Mouse (Mus musculus): ENCODE results near the gene Rin1.
A peak's percentile ranks its signal among the peaks of the same experiment; 100 is the strongest.
"Not testable (repeated sequence)": the region's sequence is repeated elsewhere in the genome, so short reads cannot be mapped to it uniquely, and the experiment has no call there.

Rin1 gene

DNA sequence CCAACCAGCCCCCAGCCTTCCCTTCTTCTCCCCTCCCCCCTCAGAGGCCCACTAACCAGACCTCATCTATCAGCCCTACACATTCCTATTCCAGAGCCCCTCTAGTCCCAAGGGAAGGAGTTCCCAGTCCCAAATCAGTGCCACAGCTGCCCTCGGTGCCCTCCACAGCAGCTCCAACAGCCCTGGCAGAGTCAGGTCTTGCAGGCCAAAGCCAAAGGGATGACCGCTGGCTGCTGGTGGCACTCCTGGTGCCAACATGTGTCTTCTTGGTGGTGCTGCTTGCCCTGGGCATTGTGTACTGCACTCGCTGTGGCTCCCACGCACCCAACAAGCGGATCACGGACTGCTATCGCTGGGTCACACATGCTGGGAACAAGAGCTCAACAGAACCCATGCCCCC is 19.7 kb downstream of the Rin1 start:
- DNase-seq, result no peak

- DNase-seq, result no peak
Observed at GRCm38 (mm10) chr19:5071077-5071476, 20.8 kb downstream of the Rin1 start.

GRCm38 (mm10) chr19:5071545-5072369 is 21.5 kb downstream of the Rin1 start:
- peak; percentile 65 for DNase-seq

GRCm38 (mm10) chr19:5072389-5073019 is 22.2 kb downstream of the Rin1 start:
- DNase-seq, result peak; percentile 41

GRCm38 (mm10) chr19:5073028-5073427 is 22.7 kb downstream of the Rin1 start:
- DNase-seq, result peak; percentile 64

- DNase-seq, result no peak
Observed at GRCm38 (mm10) chr19:5073518-5073917, 23.2 kb downstream of the Rin1 start.

- no peak for DNase-seq
Observed at GRCm38 (mm10) chr19:5079279-5079678, 29.0 kb downstream of the Rin1 start.

GRCm38 (mm10) chr19:5082005-5082404 is 31.7 kb downstream of the Rin1 start:
- no peak for DNase-seq

DNA sequence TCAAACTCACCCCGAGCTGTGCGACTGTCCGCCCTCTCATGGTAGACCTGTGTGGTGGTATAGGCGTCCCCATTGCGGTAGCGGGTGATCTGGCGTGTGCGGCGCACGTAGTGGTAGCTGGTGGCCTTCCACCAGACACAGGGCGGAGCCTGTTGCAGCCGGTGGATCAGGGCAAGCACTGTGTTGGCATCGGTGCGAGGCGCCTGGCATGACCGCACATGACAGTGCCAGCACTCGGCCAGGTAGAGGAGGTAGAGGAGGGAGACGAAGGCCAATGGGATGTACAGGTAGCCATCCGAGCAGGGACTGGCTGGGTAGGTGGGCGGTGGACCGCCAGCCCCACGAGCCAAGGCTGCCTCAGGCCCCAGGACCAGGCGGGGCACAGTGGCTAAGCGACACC is 32.3 kb downstream of the Rin1 start:
- peak; percentile 65 for DNase-seq

GRCm38 (mm10) chr19:5083961-5084833 is 33.9 kb downstream of the Rin1 start:
- peak; percentile 73 for DNase-seq

DNA sequence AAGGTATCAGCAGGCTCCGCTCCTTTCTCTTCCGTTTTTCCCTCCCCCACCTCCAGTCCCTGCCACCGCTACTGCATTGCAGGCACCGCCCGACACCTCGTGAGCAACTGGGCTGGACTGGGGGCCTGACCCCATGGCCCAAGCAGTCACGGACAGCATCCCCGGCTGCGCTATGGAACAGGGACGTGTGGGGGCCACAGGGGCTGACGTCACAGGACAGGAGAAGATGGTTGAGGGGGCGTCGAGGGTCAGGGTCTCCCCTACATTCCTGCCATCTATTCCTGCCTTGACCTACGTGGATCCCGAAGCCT is 34.5 kb downstream of the Rin1 start:
- DNase-seq, result no peak

DNA sequence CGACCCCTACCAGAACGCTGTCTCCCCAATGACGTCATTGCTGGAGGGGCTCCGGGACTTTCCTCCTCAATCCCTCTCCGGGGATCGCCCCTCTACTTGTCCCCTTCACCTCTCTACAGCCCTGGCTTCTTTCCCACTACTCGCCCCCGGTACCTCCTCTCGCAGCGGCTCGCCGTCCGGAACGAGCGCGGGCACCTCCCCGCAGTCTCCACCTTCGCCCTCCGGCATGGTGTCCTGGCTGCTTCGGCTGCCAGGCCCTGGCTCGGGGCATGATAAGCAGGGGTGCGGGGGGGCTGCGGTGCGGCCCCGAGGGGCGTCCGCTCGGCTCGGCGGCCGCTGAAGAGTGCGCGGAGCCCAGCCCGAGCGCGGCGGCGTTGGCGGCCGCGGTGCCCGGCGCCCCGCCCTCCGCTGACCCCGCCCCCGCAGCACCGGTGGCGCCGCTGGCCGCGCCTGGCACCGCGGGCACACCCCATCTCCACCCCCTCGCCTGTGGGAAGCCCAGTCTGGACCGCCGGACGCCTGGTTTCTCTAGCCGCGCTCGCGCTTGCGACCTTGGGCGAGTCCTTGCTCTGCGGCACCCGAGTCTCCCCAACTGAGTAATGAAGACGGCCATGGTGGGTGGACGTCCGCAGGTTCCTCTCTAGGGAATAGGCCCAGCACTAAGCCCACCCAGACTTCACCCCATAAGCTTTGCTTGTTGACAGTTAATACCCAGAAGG is 35.0 kb downstream of the Rin1 start, which contains the start of gene Tmem151a:
Gene Tmem151a (minus strand): TSS at position 387 of the 719 bp plus-strand sequence.
- peak; percentile 74 for DNase-seq

- not testable (repeated sequence) for DNase-seq
Observed at GRCm38 (mm10) chr19:5086533-5086932, 36.3 kb downstream of the Rin1 start.

DNA sequence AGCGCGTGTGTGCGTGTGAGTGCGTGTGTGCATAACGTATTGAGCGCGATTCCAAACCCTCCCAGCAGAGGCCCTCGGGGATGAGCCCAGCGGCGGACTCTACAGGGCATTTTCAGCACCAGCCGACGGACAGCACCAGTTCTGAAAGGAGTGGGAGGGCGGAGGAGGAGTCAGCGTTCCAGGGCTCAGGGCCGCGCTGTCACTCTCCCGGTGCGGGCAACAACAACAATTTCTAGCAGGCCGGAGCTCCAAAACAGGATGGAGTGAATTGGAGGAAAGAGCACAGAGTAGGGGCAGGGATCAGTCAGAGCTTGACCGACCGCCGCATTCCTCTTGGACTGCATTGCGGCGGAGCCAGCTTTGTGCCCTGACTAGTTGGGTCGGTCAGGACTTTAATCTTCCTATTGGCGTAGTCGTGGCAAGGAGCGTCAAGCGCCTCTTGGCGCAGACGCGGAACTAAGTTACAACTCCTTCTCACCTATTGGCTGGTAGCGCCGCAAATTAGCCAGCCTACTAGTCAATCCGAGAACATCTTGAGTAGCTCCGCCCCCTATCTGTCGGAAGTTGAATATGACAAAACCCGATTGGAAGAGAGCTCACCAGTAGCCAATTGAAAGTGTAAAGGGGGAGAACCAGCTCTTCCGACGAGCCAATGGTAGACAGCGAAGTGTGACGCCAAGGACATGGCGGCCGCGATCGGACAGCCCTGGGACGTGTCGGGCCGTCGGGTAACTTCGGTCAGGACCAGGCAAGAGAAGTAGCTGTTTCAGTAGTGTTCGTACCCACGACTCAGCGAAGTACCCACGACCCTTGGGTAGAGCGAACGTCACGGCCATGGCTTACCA is 37.8 kb downstream of the Rin1 start, which contains the start of gene Yif1a:
Gene Yif1a (plus strand): TSS at position 655 of the 845 bp plus-strand sequence.
- DNase-seq, result peak; percentile 99

GRCm38 (mm10) chr19:5089324-5089723 is 39.0 kb downstream of the Rin1 start:
- peak; percentile 65 for DNase-seq

GRCm38 (mm10) chr19:5092083-5092482 is 41.8 kb downstream of the Rin1 start:
- no peak for DNase-seq

GRCm38 (mm10) chr19:5093481-5094242 is 43.4 kb downstream of the Rin1 start:
- peak; percentile 73 for DNase-seq

- peak; percentile 96 for DNase-seq
Observed at GRCm38 (mm10) chr19:5094243-5094632, 44.0 kb downstream of the Rin1 start.

DNA sequence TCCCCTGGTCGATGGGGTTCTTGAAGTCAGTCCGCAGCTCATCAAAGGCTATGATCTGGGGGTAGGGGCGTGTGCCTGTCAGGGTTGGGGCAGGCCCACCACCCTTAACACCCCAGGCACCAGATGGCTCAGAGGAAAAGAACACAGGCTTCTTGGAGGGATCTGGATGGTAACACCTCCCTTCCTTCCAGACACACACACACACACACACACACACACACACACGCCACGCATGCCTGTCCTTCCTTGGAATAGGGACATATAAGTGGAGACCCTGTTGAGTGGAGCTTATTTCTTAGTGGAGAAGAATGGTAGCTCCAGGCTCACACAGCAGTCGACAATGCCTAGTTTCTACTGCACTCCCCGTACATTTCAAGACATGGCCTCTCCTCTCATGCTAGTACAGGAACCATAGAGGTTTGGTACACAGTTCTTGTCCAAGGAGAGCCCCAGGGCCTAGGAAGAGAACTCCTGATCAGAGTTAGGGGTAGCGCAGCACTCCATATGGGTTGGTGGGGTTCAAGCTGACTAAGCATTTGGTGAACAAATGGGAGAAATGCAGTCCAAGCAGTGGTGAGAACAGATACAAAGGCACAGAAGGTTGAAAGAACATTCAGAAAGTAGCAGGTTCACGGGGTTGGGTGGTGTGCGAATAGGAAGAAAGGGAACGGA is 44.6 kb downstream of the Rin1 start:
- no peak for DNase-seq

GRCm38 (mm10) chr19:5095887-5096474 is 45.7 kb downstream of the Rin1 start:
- peak; percentile 54 for DNase-seq

Data from cerebellum, adult 9-10 months (tissue).